Mouse (Mus musculus) C2C12 (cell line): Measurements from ENCODE around the gene Krt7.

Experiments used
- CEBPB ChIP-seq: IDR thresholded peaks from one replicate; pipeline ENCODE4 v1.6.1; 2011; ENCODE audit warnings: low read depth, mild to moderate bottlenecking, control low read depth, moderate library complexity
- CTCF ChIP-seq: IDR thresholded peaks from one replicate; pipeline ENCODE4 v1.5.1; 2011; ENCODE audit not compliant: control insufficient read depth, insufficient read depth, insufficient read length
- FOSL1 ChIP-seq: IDR thresholded peaks from one replicate; pipeline ENCODE4 v1.8.0; 2011; ENCODE audit warnings: mild to moderate bottlenecking, low read length; ENCODE audit not compliant: poor library complexity, insufficient read depth, severe bottlenecking
- MAX ChIP-seq: IDR thresholded peaks from one replicate; pipeline ENCODE4 v1.6.1; 2011; ENCODE audit warnings: mild to moderate bottlenecking, control low read depth
- MYOD1 ChIP-seq: IDR thresholded peaks from one replicate; pipeline ENCODE4 v1.6.1; 2011; ENCODE audit warnings: low read depth; ENCODE audit not compliant: control insufficient read depth, insufficient read length
- MYOG ChIP-seq: IDR thresholded peaks from one replicate; pipeline ENCODE4 v1.6.1; 2011; ENCODE audit not compliant: control insufficient read depth, insufficient read length; ENCODE audit errors: extremely low read depth
- USF1 ChIP-seq: IDR thresholded peaks from one replicate; pipeline ENCODE4 v1.6.1; 2011; ENCODE audit warnings: low read depth, mild to moderate bottlenecking, control low read depth, moderate library complexity

DNA sequence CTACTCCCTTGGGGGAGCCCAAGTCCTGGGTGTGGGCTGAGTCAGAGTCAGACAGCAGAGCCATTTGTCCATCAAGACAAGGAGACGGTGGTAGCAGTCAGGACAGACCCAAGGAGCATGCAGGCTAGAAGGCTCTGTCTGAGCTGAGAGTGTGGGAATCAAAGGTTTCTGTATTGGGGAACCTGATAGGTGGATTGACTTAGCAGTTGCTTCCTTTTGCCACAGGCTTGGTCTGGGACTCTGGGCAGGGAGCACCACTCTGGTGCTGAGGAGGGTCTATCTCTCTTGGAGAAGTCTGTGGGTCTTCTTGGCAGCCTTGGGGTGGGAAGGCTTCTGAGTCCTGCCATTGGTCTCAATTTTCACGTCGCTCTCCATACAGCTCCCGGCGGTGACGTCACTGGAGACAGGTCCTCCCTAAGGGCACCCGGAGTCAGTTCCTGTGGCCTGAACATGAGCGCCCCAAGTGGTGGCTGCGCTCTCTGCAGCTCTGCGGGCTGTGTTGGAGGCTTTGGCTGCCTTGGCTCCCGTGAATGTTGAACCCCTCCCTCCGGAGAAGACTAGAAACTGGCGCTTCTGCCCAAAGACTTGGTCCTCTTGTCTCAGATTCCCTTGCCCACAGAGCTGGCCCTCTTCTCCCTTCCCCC, 42.4 kb downstream of the Krt7 start:
- TF ChIP-seq CTCF (peak; percentile 81), MYOD1 (no peak), MAX (peak; percentile 14), CEBPB (no peak), USF1 (no peak), MYOG (no peak), FOSL1 (peak; percentile 18)
